Mouse (Mus musculus) c-Kit-negative CD71-positive TER-119-positive erythroid progenitor cells, embryonic 14.5 days (primary cell): ENCODE measurements around the gene Xrcc3.

Experiments used
- DNase-seq: peaks from one replicate; pipeline ENCODE4 v3.0.0-alpha.2; 2013; ENCODE audit warnings: low read depth, low spot score

The Xrcc3 gene

GRCm38 (mm10) chr12:111774845-111775244 lies 38.8 kb downstream of the Xrcc3 start:
- no peak for DNase-seq

- DNase-seq = no peak
Observed at GRCm38 (mm10) chr12:111774156-111774555, 39.5 kb downstream of the Xrcc3 start.

- no peak for DNase-seq
Observed at GRCm38 (mm10) chr12:111770651-111771050, 43.0 kb downstream of the Xrcc3 start.

- no peak for DNase-seq
Observed at GRCm38 (mm10) chr12:111769816-111770577, 43.7 kb downstream of the Xrcc3 start.

GRCm38 (mm10) chr12:111769306-111769705 lies 44.4 kb downstream of the Xrcc3 start:
- no peak for DNase-seq

GRCm38 (mm10) chr12:111768322-111768928 lies 45.2 kb downstream of the Xrcc3 start:
- no peak for DNase-seq

GRCm38 (mm10) chr12:111766313-111767236 lies 47.1 kb downstream of the Xrcc3 start:
- no peak for DNase-seq

- DNase-seq = no peak
Observed at GRCm38 (mm10) chr12:111762620-111763280, 50.9 kb downstream of the Xrcc3 start.

- no peak for DNase-seq
Observed at GRCm38 (mm10) chr12:111760306-111760908, 53.3 kb downstream of the Xrcc3 start.

GRCm38 (mm10) chr12:111759176-111760061 lies 54.3 kb downstream of the Xrcc3 start:
- no peak for DNase-seq

- peak; percentile 66 for DNase-seq
Observed at GRCm38 (mm10) chr12:111758381-111759175, 55.1 kb downstream of the Xrcc3 start, which contains the start of gene Klc1. Gene Klc1, plus strand, starts transcription at chr12:111758849.

GRCm38 (mm10) chr12:111757561-111758325 lies 55.9 kb downstream of the Xrcc3 start:
- no peak for DNase-seq

- DNase-seq = no peak
Observed at GRCm38 (mm10) chr12:111756698-111757082, 57.0 kb downstream of the Xrcc3 start.

- no peak for DNase-seq
Observed at GRCm38 (mm10) chr12:111756082-111756697, 57.5 kb downstream of the Xrcc3 start.

GRCm38 (mm10) chr12:111755231-111755630 lies 58.4 kb downstream of the Xrcc3 start:
- DNase-seq = no peak

- DNase-seq = no peak
Observed at GRCm38 (mm10) chr12:111754710-111755109, 59.0 kb downstream of the Xrcc3 start.

- DNase-seq = no peak
Observed at GRCm38 (mm10) chr12:111753347-111753746, 60.3 kb downstream of the Xrcc3 start.
